Mouse (Mus musculus): ENCODE measurements around the gene Camkv.

Camkv gene

DNA sequence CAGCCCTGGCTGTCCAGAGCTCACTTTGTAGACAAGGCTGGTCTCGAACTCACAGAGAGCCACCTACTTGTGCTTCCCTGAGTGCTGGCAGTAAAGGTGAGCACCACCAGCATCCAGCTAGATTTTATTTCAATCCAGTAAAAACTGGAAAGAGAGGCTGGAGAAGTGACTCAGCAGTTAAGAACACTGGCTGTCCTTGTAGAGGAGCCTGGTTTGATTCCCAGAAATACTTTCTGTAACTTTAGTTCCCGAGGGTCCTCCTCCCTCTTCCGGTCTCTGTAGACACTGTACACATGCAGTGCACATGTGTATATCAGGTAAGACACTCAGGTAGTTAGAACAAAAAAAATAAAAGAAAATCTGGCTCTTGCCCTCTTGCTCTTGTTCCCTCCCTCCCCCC, 52.5 kb downstream of the Camkv start:
- no peak for DNase-seq (ENCODE audit: low spot score in 2 of 2)

DNA sequence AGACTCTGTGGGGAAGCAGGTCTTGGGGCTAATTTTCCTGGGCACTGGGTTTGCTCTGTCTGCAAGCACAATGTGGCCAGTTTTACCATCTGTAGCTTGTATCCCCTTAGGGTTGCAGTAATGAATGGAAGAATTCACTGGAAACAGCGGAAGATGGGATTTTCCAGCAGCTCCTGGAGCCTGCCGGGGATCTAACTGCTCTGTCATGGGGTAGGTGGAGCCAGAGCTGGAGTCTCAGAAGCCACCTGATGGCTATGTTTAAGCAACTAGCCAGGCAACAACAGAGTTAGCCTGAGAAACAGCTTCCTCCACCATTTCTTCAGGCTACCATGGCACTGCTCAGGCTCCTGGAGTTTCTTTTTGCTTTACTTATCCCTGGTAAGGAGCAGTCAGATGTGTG, 56.7 kb downstream of the Camkv start, which contains the start of gene Cdhr4:
Cdhr4 (plus strand) TSS at position 301 of the 400 bp plus-strand sequence.
- no peak for DNase-seq (ENCODE audit: low spot score in 2 of 2)

DNA sequence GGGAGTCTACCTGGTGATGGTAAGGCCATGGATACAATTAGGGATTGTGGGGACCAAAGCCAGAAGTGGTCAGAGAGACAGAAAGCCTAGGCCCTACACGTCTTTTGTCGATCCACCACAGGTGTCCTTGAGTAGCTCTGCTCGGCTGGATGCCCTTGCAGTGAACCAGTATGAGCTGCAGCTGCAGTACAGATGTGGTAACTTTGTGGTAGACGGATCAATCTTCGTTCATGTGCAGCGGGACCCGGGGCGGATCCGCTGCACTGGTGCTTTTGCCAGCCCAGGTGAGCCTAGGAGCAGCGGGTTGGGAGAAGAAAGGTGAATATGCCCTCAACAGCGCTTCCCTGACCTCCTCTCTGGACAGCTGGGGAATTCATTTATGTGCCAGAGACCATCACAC, 57.5 kb downstream of the Camkv start:
- no peak for DNase-seq (ENCODE audit: low spot score in 2 of 2)

DNA sequence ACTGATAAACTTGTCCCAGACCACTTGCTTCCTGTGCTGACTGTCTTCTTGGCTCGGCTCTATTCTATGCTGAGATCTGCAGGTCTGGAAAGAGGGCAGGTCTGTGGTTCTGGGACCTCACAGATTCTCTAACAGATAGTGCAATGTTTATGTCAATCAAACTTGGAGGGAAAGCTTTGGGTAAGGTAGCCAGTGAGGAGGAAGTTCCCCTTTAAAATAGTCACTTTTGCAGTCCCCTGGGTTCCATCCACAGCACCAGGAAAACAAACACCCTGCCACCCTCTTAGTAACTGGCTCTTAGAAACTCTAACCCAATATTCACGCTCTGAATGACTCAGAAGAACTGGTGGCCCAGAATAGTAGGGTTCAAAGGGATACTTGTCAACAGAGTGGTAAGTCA, 59.0 kb downstream of the Camkv start:
- DNase-seq (ENCODE audit: low spot score in 2 of 2), result no peak

DNA sequence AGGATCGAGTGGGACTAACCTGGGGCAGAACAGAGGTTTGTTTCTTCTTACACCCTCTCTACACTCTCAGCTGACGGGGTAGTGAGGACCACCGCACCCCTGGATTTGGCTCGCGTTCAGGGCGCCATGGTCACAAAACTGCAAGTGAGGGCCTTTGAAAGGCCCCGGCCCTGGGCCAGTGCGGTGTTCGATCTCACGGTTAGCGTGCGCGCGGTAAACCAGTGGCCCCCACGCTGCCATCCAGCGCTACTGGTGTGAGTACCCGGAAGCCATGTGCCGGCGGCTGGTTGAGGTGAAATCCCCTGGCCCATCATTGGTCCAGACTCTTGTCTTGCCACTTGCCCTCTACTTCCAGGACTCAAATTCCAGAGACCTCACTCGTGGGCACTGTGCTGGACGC, 60.0 kb downstream of the Camkv start:
- DNase-seq (ENCODE audit: low spot score in 2 of 2), result no peak

DNA sequence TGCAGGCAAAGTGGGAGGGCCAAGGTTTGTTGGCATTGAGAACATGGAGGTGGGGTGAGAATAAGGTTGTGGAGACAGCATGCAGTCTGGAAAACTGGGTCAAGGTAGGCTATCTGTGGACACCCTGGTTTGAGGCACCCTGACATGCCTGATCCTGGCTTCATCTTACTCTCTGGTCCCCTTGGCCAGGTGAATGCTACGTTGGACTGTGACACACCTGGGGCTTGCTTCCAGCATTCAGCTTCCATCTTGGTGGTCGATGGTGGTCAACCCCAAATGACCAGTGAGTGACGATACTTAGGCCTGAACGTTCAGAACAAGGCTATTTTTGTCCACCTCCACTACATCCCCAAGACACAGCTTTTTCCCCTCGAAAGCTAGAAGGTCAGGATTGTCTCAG, 60.6 kb downstream of the Camkv start, which contains the start of gene Gm20662:
Gm20662 (plus strand) TSS at position 301 of the 400 bp plus-strand sequence.
- no peak for DNase-seq (ENCODE audit: low spot score in 2 of 2)
